In genomic region chr9:65016241-65016977, GRCm38 (mm10) we compare ENCODE assay signal across 11 mouse cellular contexts. TPM values are rescaled to one million over a fixed set of nuclear protein-coding genes. Genes with fewer than 3 reads are reported as not detected.
DNase-seq lines count a peak whose midpoint lies in the region; ATAC-seq and TF ChIP-seq lines count a peak whose summit lies in the region.
"Had no signal": no experiment of that assay in that cellular context is flagged by ENCODE, and none has a peak within 500 bp of the region (broad histone marks: within the 10 kb centered on the region; RNA-seq: fewer than 3 reads in every experiment).

No protein-coding gene starts in this region.

- H3K4me2 ChIP-seq in intestine, postnatal 0 days (replicated peaks; ENCODE audit: low read depth), result no peak overlapping the region

- ATAC-seq in intestine, postnatal 0 days, result no peak

- no peaks in the 10 kb centered on the region for H3K9me3 ChIP-seq in midbrain, embryonic 10.5 days (replicated peaks)
- H3K9me3 ChIP-seq in intestine, postnatal 0 days (ENCODE audit: control insufficient read depth), result no peaks in the 10 kb centered on the region

- no peak overlapping the region for H3K9ac ChIP-seq in intestine, postnatal 0 days (ENCODE audit: low read depth, low read length)

- no peak for TF ChIP-seq POLR2A in cerebellum, adult 2 months (IDR thresholded peaks at IDR 0.05; ENCODE audit: borderline replicate concordance, insufficient read depth, low read length)

- H3K27me3 ChIP-seq in midbrain, embryonic 10.5 days (ENCODE audit: low read depth, poor library complexity, severe bottlenecking), result no peaks in the 10 kb centered on the region
- no peaks in the 10 kb centered on the region for H3K27me3 ChIP-seq in cerebellum, adult 2 months (ENCODE audit: control insufficient read depth, insufficient read depth, low read length)
- no peaks in the 10 kb centered on the region for H3K27me3 ChIP-seq in intestine, postnatal 0 days (replicated peaks; ENCODE audit: control insufficient read depth, insufficient read depth, low read length)

- WGBS in midbrain, embryonic 10.5 days, result 87% methylated on average over 4 of the region's 4 CpGs
- WGBS in cerebellum, adult 2 months, result 61% methylated on average over 4 of the region's 4 CpGs
- 89% methylated on average over 4 of the region's 4 CpGs for WGBS in intestine, postnatal 0 days

- peaks cover 59% of the 10 kb centered on the region for H3K4me1 ChIP-seq in midbrain, embryonic 10.5 days
- peaks cover 19% of the 10 kb centered on the region for H3K4me1 ChIP-seq in cerebellum, adult 2 months (ENCODE audit: control insufficient read depth, insufficient read depth, low read length)
- peaks cover 4% of the 10 kb centered on the region; the same call in 1 of the 2 replicates for H3K4me1 ChIP-seq in intestine, postnatal 0 days (replicated peaks; ENCODE audit: control insufficient read depth, insufficient read depth, low read length)

- H3K36me3 ChIP-seq in midbrain, embryonic 10.5 days, result peaks cover 2% of the 10 kb centered on the region; the same call in 1 of the 2 replicates
- H3K36me3 ChIP-seq in intestine, postnatal 0 days (ENCODE audit: control insufficient read depth, insufficient read depth), result no peaks in the 10 kb centered on the region

- intact Hi-C loops in gastrocnemius, adult 2 months (cut with DNase I), result no loop called here

- peak overlapping the region; percentile 50 for H3K27ac ChIP-seq in gastrocnemius, adult 2 months
- H3K27ac ChIP-seq in midbrain, embryonic 10.5 days (replicated peaks), result peak overlapping the region; percentile 19; the same call in 1 of the 2 replicates
- no peak overlapping the region for H3K27ac ChIP-seq in cerebellum, adult 2 months (ENCODE audit: insufficient read depth, low read length)
- H3K27ac ChIP-seq in intestine, postnatal 0 days (ENCODE audit: low read depth, low read length), result no peak overlapping the region

- TF ChIP-seq CTCF in gastrocnemius, adult 2 months (IDR thresholded peaks at IDR 0.05), result no peak
- no peak for TF ChIP-seq CTCF in cerebellum, adult 2 months (IDR thresholded peaks at IDR 0.05; ENCODE audit: borderline replicate concordance, insufficient read depth, low read depth, low read length)
- no peak for TF ChIP-seq CTCF in intestine, postnatal 0 days (IDR thresholded peaks at IDR 0.05; ENCODE audit: low read depth)

- no peak for DNase-seq in gastrocnemius, adult 2 months
- no peak for DNase-seq in gastrocnemius, postnatal 4 days (ENCODE audit: low spot score in 2 of 2)
- peak; percentile 35 for DNase-seq in retina, postnatal 1 day
- no peak for DNase-seq in retina, embryonic 14.5 days (ENCODE audit: low spot score)
- no peak for DNase-seq in midbrain, embryonic 10.5 days (ENCODE audit: low spot score)
- no peak for DNase-seq in cerebellum, adult 2 months
- no peak for DNase-seq in spleen, postnatal 4 days (ENCODE audit: low spot score in 2 of 2)
- DNase-seq: heart, adult 18-20 months; kidney, adult 11 months; layer of hippocampus, adult 9-11 months had no signal

- H3K4me3 ChIP-seq in gastrocnemius, adult 2 months, result no peak overlapping the region
- no peak overlapping the region for H3K4me3 ChIP-seq in midbrain, embryonic 10.5 days
- no peak overlapping the region for H3K4me3 ChIP-seq in cerebellum, adult 2 months (replicated peaks; ENCODE audit: insufficient read depth, low read depth, low read length)
- no peak overlapping the region for H3K4me3 ChIP-seq in intestine, postnatal 0 days (ENCODE audit: low read depth, low read length)

RNA-seq across cellular contexts. Expression of gene Hacd3, which starts 5.1 kb away (rescaled TPM):
- total RNA-seq in gastrocnemius, adult 2 months (2021), result 10 to 100 TPM in 1 of 2 experiments, 1 to 10 TPM in 1; 9.0 to 10.8 TPM
- total RNA-seq in gastrocnemius, postnatal 4 days (2021), result 10 to 100 TPM; 18.2 to 20.1 TPM
- polyA plus RNA-seq in midbrain, embryonic 10.5 days (2016; fragmentation: Nextera tagmentation; extraction: Ambion mirVana), result 110 and 123 TPM in 2 replicates
- 150 and 152 TPM in 2 replicates for polyA plus RNA-seq in cerebellum, adult 2 months (2012; rRNA removed)
- polyA plus RNA-seq in intestine, postnatal 0 days (2015; fragmentation: Nextera tagmentation; extraction: Ambion mirVana), result 43.9 and 46.8 TPM in 2 replicates

RNA-seq across cellular contexts. Expression of gene Dpp8, which starts 15.8 kb away (rescaled TPM):
- total RNA-seq in gastrocnemius, adult 2 months (2021), result 100 to 1,000 TPM in 1 of 2 experiments, 10 to 100 TPM in 1; 95.9 to 112 TPM
- 100 to 1,000 TPM in 1 of 2 experiments, 10 to 100 TPM in 1; 85.3 to 103 TPM for total RNA-seq in gastrocnemius, postnatal 4 days (2021)
- 37.6 and 44.4 TPM in 2 replicates for polyA plus RNA-seq in midbrain, embryonic 10.5 days (2016; fragmentation: Nextera tagmentation; extraction: Ambion mirVana)
- polyA plus RNA-seq in cerebellum, adult 2 months (2012; rRNA removed), result 76.6 and 85.8 TPM in 2 replicates
- 14.1 and 14.8 TPM in 2 replicates for polyA plus RNA-seq in intestine, postnatal 0 days (2015; fragmentation: Nextera tagmentation; extraction: Ambion mirVana)

RNA-seq across cellular contexts. Expression of gene Ints14, which starts 55.7 kb away (rescaled TPM):
- total RNA-seq in gastrocnemius, adult 2 months (2021), result 10 to 100 TPM; 16.9 to 17.5 TPM
- 10 to 100 TPM; 23.9 to 26.5 TPM for total RNA-seq in gastrocnemius, postnatal 4 days (2021)
- polyA plus RNA-seq in midbrain, embryonic 10.5 days (2016; fragmentation: Nextera tagmentation; extraction: Ambion mirVana), result 69.7 and 74.0 TPM in 2 replicates
- 24.1 and 26.4 TPM in 2 replicates for polyA plus RNA-seq in cerebellum, adult 2 months (2012; rRNA removed)
- polyA plus RNA-seq in intestine, postnatal 0 days (2015; fragmentation: Nextera tagmentation; extraction: Ambion mirVana), result 23.1 and 23.8 TPM in 2 replicates

Comparison
In these comparisons a context has a peak if more than half of its experiments do, and no peak if none do; other contexts are left out.
1. H3K27ac ChIP-seq: peak in gastrocnemius, adult 2 months (single experiment) and midbrain, embryonic 10.5 days (single experiment); none in cerebellum, adult 2 months (single experiment) and intestine, postnatal 0 days (single experiment).